Mouse (Mus musculus): Measurements from ENCODE around the gene Helz.

Helz gene

DNA sequence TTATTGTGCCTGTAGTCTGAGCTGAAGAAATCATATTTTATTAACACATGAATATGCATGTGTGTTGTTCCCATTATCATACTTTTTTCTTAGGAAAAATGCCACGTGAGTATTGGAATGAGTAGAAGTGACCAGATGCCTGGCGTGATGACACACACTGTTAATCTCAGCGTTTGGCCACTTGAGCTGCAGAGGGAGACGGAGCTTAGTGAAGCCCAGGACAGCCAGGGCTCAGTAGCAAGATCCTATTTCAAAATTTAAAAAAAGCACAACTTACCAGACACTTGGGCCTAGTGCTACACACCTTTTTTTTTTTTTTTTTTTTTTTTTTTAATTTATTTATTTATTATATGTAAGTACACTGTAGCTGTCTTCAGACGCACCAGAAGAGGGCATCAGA, 68.0 kb downstream of the Helz start:
- DNase-seq (ENCODE audit: low spot score in 2 of 2), result no peak

DNA sequence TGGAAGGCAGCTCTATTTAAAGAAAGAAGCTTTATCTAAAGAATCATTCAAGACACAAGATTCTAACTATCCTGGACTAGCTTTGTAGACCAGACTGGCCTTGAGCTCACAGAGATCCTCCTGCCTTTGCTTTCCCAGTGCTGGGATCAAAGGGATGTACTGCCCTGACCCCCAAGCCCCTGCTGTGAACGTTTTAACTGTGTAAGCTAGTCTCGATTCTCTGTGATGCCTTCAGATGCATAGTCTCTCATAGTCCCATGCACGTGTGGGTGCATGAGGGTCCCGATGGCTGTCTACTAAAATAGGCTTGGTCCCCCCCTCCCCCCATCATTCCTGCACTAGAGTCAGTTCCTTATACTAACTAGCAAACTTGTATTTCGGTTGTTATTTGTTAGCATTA, 70.2 kb downstream of the Helz start:
- DNase-seq (ENCODE audit: low spot score in 2 of 2), result no peak

GRCm38 (mm10) chr11:107624661-107625060, 76.9 kb downstream of the Helz start:
- no peak for DNase-seq (ENCODE audit: low spot score in 2 of 2)

- no peak for DNase-seq (ENCODE audit: low spot score in 2 of 2)
Measured at GRCm38 (mm10) chr11:107625746-107626145, 78.0 kb downstream of the Helz start.

- peak in 1 of 2 experiments; percentile 44 for DNase-seq (ENCODE audit: low spot score in 2 of 2)
Measured at GRCm38 (mm10) chr11:107629504-107629903, 81.8 kb downstream of the Helz start.

DNA sequence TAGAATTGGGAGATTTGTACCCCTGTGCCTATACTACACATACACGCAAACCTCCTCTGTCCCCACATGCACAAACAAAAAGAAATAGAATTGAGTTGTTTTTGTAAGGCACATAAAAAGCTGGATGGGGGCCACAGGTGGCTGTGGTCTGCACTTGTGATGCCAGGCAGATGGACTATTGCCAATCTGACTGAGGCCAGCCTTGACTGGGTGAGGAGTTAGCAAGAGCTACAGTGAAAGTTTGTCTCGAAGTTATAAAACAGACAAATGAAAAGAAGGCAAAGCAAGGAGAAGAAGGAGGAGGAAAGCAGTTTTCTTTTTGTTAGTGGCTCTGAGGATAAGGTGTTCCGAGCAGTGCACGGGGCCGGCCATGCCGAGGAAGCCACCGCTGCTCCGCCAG, 82.2 kb downstream of the Helz start:
- no peak for DNase-seq (ENCODE audit: low spot score in 2 of 2)

- no peak for DNase-seq (ENCODE audit: low spot score in 2 of 2)
Measured at GRCm38 (mm10) chr11:107631124-107631523, 83.4 kb downstream of the Helz start.

DNA sequence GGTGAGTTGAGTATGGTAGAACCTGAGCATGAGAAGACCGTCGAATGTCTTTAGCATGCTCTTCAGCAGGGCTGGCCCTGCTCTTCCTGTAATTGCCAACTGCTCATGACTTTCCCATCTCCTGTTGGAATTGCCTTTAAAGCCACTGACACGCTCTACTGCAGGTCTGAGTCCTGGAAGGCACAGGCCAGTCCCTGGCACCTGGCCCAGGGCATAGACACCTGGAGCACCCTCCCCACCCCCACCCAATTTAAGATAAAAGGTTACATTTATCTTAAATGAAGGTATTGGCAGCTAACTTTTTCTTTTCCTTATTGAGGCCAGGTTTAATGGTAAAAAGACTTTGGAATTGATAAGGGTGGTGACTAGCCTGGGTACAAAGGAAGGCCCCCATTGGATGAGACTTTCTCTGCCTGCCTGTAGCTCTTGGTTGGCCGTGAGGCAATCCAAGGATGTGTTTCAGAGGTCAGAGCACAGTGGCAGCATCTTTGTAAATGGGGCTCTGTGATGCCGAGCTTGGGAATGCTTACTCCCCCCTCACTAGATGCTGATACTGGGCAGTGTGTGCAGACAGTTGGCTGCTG, 85.9 kb downstream of the Helz start:
- DNase-seq (ENCODE audit: low spot score in 2 of 2), result no peak

DNA sequence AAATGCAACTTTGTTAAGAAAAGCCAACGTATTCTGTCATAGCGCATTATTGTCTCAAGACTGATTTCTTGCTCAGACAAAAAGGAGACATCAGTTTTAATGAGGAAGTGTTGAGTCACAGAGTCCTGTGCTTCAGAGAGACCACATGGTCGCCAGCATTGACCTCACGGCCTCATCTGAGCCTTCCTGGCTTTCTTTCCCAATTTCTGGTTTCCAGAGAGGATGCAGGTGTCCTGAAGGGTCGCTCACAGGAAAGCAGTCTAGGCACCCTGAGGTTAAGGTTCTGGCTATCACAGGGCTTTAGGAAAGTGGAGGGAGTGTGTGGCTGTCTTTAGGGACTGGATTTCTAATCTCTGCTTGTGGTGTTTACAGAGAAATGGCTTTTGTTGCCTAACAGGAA, 90.4 kb downstream of the Helz start:
- no peak for DNase-seq (ENCODE audit: low spot score in 2 of 2)

DNA sequence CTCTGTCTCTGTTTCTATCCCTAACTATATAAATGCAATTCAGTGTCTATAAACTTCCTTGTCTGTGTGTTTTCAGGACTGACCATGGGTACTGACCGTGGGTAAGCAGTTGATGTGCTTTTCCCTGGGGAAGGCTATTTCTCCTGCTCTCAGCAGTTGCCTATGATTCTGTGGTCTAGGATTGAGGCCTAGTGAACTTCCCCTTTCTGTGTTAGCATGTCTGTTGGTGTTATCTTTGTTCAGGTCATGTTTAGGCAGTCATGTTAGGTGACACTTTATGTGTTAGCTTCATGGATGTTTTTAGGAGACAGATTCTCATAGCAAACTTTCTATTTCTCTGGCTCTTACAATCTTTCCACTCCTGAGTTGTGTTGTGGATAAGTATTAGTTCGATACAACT, 91.9 kb downstream of the Helz start:
- DNase-seq (ENCODE audit: low spot score in 2 of 2), result no peak

DNA sequence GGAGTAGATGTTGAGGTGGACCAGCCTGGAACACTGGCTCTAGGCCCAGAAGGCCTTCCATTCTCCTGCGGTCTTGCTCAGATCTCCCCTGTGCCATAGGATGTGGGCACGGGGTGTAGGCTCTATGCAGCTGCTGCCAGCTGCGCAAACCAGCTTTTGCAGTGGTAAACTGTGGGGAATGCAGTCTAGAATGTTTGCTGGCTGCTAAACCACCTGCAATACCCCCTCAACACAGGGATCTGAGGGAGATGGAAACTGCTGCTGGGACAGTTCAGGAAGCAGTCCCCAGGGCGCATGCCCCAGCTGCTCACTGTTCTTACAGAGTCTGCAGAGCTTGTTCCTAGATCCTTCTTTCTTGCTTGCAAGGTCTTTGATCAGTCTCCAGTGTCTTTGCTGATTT, 96.7 kb downstream of the Helz start:
- no peak for DNase-seq (ENCODE audit: low spot score in 2 of 2)

- no peak for DNase-seq (ENCODE audit: low spot score in 2 of 2)
Measured at GRCm38 (mm10) chr11:107647330-107647729, 99.6 kb downstream of the Helz start.

DNA sequence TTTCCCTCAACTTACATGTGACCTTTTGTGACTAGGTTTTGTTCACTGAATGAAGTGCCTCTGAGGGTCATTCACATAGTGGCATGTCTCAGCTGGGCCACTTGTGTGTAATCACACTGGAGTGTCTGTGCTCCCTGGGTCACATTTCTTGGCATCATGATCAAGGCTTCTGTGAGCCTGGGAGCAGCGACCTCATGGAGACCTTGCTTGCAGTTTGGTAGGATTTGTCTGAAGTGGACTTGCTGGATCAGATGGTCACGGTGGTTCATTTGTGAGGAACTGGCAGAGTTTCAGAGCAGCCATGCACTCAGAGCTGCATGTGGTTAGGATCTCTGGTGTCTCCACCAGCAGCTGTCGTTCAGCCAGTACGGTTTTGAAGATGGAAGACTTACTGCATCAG, 100.9 kb downstream of the Helz start:
- no peak for DNase-seq (ENCODE audit: low spot score in 2 of 2)

- no peak for DNase-seq (ENCODE audit: low spot score in 2 of 2)
Measured at GRCm38 (mm10) chr11:107649458-107649857, 101.7 kb downstream of the Helz start.

DNA sequence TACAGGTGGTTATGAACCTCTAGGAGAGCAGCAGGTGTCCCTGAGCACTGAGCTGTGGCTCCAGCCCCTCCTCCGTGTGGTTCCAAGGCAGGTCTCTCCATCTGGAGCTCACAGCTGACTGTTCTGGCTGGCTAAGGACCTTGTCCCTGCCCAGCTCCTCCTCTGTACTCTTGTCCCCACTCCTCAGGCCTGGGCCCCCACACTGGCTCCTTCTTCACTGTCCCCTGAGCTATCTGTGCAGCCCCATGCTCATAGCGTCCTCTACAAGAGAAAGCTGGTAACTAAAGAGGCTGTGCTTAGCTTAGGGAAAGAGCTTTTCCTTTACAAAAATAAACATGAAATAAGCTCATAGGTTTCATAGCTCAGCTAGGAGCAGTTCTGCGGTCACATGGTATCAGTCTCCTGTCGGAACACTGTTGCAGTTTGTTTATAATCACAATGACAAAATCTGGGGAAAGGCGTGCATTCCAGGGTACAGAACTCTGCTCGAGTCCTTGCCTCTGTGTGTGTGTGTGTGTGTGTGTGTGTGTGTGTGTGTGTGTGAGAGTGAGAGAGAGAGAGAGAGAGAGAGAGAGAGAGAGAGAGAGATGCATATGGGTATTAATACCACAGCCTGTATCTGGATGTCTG, 102.8 kb downstream of the Helz start:
- no peak for DNase-seq (ENCODE audit: low spot score in 2 of 2)

DNA sequence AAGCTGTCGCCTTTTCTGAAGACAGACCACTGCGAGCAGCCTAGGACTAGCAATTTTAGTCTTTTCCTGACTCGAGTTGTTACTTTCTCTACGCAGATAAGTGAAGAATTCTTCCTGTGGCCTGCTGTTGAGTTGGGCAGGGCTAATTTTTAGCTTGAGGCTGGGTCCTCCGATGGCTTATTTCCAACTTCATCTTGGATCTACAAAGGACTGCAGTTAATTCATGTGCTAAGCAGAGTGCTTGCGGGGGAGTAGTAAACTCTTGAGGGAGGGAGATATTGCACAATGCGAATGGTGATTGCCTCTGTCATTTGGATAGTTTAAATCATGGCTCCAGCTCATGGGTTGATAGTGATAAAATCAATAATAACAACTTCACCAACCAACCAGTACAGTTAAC, 103.7 kb downstream of the Helz start:
- no peak for DNase-seq (ENCODE audit: low spot score in 2 of 2)

DNA sequence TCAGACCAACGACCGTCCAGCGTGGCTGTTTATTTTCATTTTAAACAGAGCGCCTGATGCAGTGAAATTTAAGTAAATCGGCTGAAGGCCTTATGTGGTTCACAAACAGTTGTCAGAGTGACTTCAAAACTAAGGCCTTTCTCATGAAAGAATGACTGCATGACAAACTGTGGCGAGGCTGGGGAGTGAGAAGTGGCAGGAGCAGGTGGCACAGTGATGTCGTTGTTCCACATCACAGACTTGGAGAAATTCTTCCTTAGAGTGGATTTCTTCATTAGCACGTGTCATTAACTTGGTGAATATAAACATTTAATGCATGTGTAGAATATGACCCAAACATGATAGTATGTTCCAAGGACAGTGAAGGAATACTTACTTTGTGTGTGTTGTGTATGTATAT, 104.4 kb downstream of the Helz start:
- no peak for DNase-seq (ENCODE audit: low spot score in 2 of 2)

DNA sequence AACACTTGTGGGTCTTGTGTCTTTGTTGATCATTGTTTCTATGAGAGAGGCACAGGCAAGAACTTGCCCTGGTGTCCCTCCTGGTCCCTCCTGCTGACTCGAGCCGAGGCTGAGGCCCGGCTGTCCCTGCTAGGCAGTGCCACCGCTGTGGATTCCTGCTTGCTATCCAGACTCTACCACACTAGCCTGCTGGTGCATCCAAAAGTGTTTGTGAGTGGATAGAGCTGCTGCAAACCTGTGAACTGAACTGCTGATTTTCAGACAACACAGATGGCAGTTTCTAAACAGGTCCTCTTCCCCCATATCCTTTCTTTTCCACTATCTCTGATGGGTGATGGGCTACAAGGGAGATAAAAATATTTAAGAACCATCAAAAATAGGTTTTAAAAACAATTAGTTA, 107.8 kb downstream of the Helz start:
- no peak for DNase-seq (ENCODE audit: low spot score in 2 of 2)

DNA sequence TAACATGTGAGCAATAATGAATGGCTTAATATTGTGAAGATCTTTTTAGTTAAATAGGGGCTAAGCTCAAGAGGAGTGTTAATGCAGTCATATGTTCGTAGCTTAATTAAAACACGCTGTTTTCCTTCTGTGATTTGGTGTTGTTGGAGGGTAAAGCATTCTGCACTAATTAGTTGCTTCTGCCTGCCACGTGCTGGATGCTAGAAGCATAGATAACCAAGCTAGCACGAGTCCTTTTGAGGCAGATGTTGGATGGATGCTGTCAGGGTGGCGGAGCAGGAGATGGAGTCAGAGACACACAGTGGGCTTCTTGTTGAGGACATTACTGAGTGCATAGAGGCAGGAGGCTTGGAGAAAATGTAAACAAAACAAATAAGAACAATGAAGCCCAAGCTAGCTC, 109.4 kb downstream of the Helz start:
- DNase-seq (ENCODE audit: low spot score in 2 of 2), result no peak

GRCm38 (mm10) chr11:107660452-107660851, 112.7 kb downstream of the Helz start:
- no peak for DNase-seq (ENCODE audit: low spot score in 2 of 2)

- DNase-seq (ENCODE audit: low spot score in 2 of 2), result no peak
Measured at GRCm38 (mm10) chr11:107662666-107663065, 114.9 kb downstream of the Helz start.

DNA sequence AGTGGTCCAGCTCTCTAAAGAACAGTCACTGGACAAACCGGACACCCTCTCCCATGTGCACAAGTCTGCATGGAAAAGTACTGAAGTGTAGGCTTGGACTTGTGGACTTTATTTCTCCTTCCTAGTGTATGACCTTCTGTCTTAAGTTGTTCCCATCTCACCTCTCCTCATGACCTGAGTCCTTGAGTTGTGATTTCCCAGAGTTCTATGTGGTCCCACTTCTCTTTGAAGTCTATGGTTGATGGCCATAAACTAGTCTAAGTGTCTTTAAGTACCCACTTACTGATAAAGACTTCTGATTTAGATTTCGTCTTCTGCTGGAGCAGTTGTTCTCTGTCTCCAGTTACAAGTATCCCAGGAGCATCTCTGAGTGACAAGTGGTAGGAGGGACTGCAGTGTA, 119.8 kb downstream of the Helz start:
- DNase-seq (ENCODE audit: low spot score in 2 of 2), result no peak

- DNase-seq (ENCODE audit: low spot score in 2 of 2), result no peak
Measured at GRCm38 (mm10) chr11:107668223-107668622, 120.5 kb downstream of the Helz start.

DNA sequence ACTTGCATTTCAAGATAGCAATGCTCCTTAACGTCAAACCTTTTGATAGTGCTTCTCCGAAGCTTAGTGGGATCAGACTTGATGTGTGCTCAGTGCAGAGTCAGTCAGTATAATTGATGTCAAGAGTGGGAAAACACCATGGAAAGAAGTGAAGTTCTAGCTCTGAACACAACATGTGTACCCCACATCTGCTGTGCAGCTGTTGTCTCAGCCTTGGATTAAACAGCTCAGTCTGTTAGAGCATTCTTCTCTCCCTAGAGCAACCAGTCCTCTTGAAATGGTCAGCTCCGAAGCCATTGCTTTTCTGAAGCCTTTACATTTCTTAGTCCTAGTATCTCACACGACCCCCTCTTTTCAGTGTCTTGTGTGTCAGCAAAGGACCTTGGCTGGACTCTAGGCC, 121.2 kb downstream of the Helz start:
- DNase-seq (ENCODE audit: low spot score in 2 of 2), result no peak

Data from urinary bladder, postnatal 4 days (tissue).